Mouse (Mus musculus) myocyte (in vitro differentiated cells): ENCODE data around the gene Cnot3. TPM values are rescaled to one million over a fixed set of nuclear protein-coding genes. Genes with fewer than 3 reads are reported as not detected.

Experiments used
- H3K27me3 ChIP-seq: one replicate; pipeline ENCODE4 v1.6.1; 2011; ENCODE audit not compliant: control insufficient read depth, insufficient read depth, insufficient read length
- H3K36me3 ChIP-seq: one replicate; pipeline ENCODE4 v1.6.1; 2011; ENCODE audit not compliant: control insufficient read depth, insufficient read depth
- H3K4me2 ChIP-seq: one replicate; pipeline ENCODE4 v1.6.1; 2011; ENCODE audit warnings: low read depth, control low read depth
- H3K4me3 ChIP-seq: one replicate; pipeline ENCODE4 v1.5.1; 2011; ENCODE audit warnings: mild to moderate bottlenecking, control low read depth, moderate library complexity
- H3K79me2 ChIP-seq: one replicate; pipeline ENCODE4 v1.6.1; 2011; ENCODE audit not compliant: control insufficient read depth, insufficient read depth
- H3ac ChIP-seq: one replicate; pipeline ENCODE4 v1.6.1; 2011; ENCODE audit not compliant: control insufficient read depth, insufficient read length
- CEBPB ChIP-seq: IDR thresholded peaks from 2 replicates; pipeline ENCODE4 v1.6.1; 2011; ENCODE audit warnings: mild to moderate bottlenecking, moderate library complexity; ENCODE audit not compliant: poor library complexity, insufficient read depth, severe bottlenecking
- E2F4 ChIP-seq: IDR thresholded peaks from one replicate; pipeline ENCODE4 v1.6.1; 2011; ENCODE audit warnings: mild to moderate bottlenecking, control low read depth, moderate library complexity; ENCODE audit not compliant: insufficient read depth
- MAX ChIP-seq: IDR thresholded peaks from one replicate; pipeline ENCODE4 v1.6.1; 2011; ENCODE audit warnings: low read depth, mild to moderate bottlenecking, control low read depth
- MYOD1 ChIP-seq, 3 experiments: IDR thresholded peaks; one replicate each; pipeline ENCODE4 v1.6.1; 2011; ENCODE audit warnings: control low read depth in 2 of 3, low read depth in 2 of 3, mild to moderate bottlenecking in 2 of 3, moderate library complexity in 1 of 3; ENCODE audit not compliant: insufficient read length in 2 of 3, control insufficient read depth in 1 of 3
- MYOG ChIP-seq, 3 experiments: IDR thresholded peaks; one replicate each; pipeline ENCODE4 v1.6.1; 2011; ENCODE audit warnings: control low read depth in 2 of 3, low read depth in 2 of 3, mild to moderate bottlenecking in 2 of 3; ENCODE audit not compliant: insufficient read length in 2 of 3, control insufficient read depth in 1 of 3, insufficient read depth in 1 of 3
- POLR2A ChIP-seq: IDR thresholded peaks from one replicate; pipeline ENCODE4 v1.6.1; 2011; ENCODE audit warnings: low read depth, mild to moderate bottlenecking, control low read depth, moderate library complexity; ENCODE audit not compliant: insufficient read length
- POLR2AphosphoS2 ChIP-seq: IDR thresholded peaks from one replicate; pipeline ENCODE4 v1.6.1; 2011; ENCODE audit warnings: low read depth, control low read depth; ENCODE audit not compliant: insufficient read length
- REST ChIP-seq: IDR thresholded peaks from one replicate; pipeline ENCODE4 v1.6.1; 2011; ENCODE audit warnings: mild to moderate bottlenecking, control low read depth, moderate library complexity; ENCODE audit not compliant: insufficient read depth, insufficient read length
- SRF ChIP-seq: IDR thresholded peaks from one replicate; pipeline ENCODE4 v1.6.1; 2011; ENCODE audit warnings: low read depth; ENCODE audit not compliant: control insufficient read depth, insufficient read length
- TCF12 ChIP-seq: IDR thresholded peaks from one replicate; pipeline ENCODE4 v1.6.1; 2011; ENCODE audit warnings: mild to moderate bottlenecking, control low read depth; ENCODE audit not compliant: poor library complexity, insufficient read depth, severe bottlenecking
- TCF3 ChIP-seq: IDR thresholded peaks from one replicate; pipeline ENCODE4 v1.6.1; 2011; ENCODE audit warnings: low read depth, control low read depth; ENCODE audit not compliant: insufficient read length
- USF1 ChIP-seq: IDR thresholded peaks from one replicate; pipeline ENCODE4 v1.6.1; 2011; ENCODE audit warnings: low read depth, mild to moderate bottlenecking, control low read depth, moderate library complexity
- polyA plus RNA-seq: library from polyadenylated mRNA; unstranded; fragments of >200 nt; fragmentation: generic; extraction: Trizol; gene quantifications from one replicate; pipeline ENCODE4 v1.2.1, GENCODE M21; 2012; ENCODE audit warnings: missing spikeins

The Cnot3 gene
- polyA plus RNA-seq, 1 experiment = 49.0 TPM

DNA sequence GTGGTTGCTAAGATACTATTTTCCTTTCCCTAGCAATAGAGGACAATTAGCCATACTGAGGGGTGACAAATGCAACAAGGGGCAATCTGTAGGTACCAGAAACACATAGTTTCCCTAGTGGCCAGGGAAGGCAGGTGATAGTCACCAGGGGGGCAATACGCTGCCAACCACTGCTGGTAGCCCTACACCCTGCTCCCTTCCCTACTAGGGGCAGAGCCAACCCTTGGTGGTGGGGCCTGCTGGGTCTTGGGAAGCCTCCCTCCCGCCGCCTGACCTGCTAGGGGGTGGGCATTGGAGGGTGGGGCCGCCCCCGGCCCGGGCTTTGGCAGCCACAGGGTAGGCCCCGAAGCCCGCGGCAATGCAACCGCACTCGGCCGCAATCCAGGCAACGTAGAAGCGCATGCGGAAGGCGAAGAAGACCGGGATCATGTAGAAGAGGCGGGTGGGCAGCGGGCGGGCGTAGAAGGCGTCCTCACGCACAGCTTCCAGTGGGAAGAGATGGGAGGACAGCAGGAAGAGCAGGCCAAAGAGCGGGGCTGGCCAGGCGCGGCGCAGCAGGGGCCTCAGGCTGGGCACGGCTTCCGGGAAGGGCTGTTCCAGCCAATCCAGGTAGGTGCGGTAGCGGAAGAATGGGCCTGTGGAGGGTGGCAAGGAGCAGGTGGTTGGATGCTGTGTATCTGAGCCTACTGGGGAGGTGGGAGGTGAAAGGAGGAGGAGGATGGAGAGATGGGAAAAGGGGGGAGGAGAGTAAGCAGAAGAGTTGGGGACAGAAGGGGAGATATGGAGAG is 40.5 kb downstream of the Cnot3 start:
- Histone ChIP-seq H3K4me3 (no peak overlapping the region), H3ac (no peak overlapping the region), H3K4me2 (no peak overlapping the region), H3K79me2 (no peaks in the 10 kb centered on the region), H3K27me3 (no peaks in the 10 kb centered on the region), H3K36me3 (no peaks in the 10 kb centered on the region)
- TF ChIP-seq POLR2A = no peak
- no peak for TF ChIP-seq REST
- no peak for TF ChIP-seq E2F4
- TF ChIP-seq MYOG (IDR thresholded peaks at IDR 0.05; ENCODE audit: control insufficient read depth in 1 of 3, insufficient read depth in 1 of 3, insufficient read length in 2 of 3, low read depth in 2 of 3) = no peak
- no peak for TF ChIP-seq MYOD1 (IDR thresholded peaks at IDR 0.05; ENCODE audit: control insufficient read depth in 1 of 3, insufficient read length in 2 of 3, low read depth in 2 of 3)
- TF ChIP-seq TCF3 = no peak
- TF ChIP-seq POLR2AphosphoS2 = no peak
- TF ChIP-seq CEBPB = no peak
- TF ChIP-seq MAX = no peak
- no peak for TF ChIP-seq TCF12
- TF ChIP-seq SRF = no peak
- no peak for TF ChIP-seq USF1

DNA sequence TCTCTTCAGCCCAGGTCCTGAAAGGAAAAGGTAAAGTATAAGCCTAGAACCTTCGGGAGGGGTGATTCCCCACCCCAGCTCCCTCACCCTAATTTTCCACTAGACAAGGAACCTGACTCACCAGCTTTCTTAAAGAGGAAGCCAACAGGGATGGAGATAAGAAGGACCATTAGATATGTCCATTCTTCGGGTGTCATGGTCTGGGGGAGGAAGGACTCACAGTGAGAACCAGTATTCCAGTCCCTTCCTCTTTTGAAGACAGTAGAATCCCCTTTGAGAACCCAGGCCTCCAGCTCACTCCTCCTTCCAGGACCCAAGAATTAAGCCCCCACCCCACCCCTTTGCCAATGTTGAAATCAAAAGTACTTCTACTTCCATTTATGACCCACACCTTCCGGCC is 46.9 kb downstream of the Cnot3 start:
- peaks cover 16% of the 10 kb centered on the region for H3K79me2 ChIP-seq
- no peaks in the 10 kb centered on the region for H3K36me3 ChIP-seq
- H3ac ChIP-seq = peak overlapping the region; percentile 70
- H3K4me3 ChIP-seq = peak overlapping the region; percentile 56
- no peaks in the 10 kb centered on the region for H3K27me3 ChIP-seq
- TF ChIP-seq POLR2A (no peak), TCF3 (no peak), CEBPB (no peak), REST (no peak), POLR2AphosphoS2 (no peak), MAX (no peak), MYOG (IDR thresholded peaks at IDR 0.05; ENCODE audit: control insufficient read depth in 1 of 3, insufficient read depth in 1 of 3, insufficient read length in 2 of 3, low read depth in 2 of 3) (no peak), SRF (no peak), MYOD1 (IDR thresholded peaks at IDR 0.05; ENCODE audit: control insufficient read depth in 1 of 3, insufficient read length in 2 of 3, low read depth in 2 of 3) (no peak)
- peak overlapping the region; percentile 87 for H3K4me2 ChIP-seq

DNA sequence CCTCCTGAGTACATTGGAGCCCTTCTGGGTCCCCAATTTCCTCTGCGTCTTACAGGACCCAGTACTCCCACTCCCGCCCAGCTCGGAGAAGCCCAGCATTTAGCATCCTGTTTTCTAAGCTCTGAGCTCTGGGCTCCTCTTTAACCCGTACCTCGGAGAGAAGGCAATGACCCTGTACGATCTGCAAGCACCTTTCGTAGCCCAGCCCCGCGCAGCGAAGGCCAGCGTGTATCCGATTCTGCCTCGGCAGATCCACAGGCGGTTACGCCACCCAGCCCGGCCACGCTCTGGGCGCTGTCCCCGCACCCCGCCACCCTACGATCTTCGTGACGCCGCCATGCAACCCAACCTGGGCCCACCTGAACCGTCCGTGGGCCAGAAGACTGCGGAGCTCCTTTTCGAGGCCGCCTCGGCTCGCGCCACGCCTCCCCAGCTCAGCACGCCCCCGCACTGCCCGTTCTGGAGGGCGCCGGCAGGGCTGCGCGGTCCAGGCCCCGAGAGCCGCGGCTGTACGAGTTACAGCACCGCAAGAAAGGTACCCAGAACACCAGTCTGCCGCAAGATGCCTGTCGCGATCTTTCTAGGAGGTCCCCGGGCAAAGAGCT is 47.4 kb downstream of the Cnot3 start, which contains the start of gene Tsen34:
Gene Tsen34 (plus strand): TSS at position 482 of the 605 bp plus-strand sequence.
- Histone ChIP-seq H3ac (peak within 1 kb of the TSS; percentile 70), H3K27me3 (no peaks in the 10 kb centered on the region), H3K79me2 (peaks cover 16% of the 10 kb centered on the region), H3K4me3 (peak within 1 kb of the TSS; percentile 56), H3K4me2 (peak within 1 kb of the TSS; percentile 87), H3K36me3 (no peaks in the 10 kb centered on the region)
- TF ChIP-seq POLR2A = no peak
- no peak for TF ChIP-seq MAX
- no peak for TF ChIP-seq MYOG (IDR thresholded peaks at IDR 0.05; ENCODE audit: control insufficient read depth in 1 of 3, insufficient read depth in 1 of 3, insufficient read length in 2 of 3, low read depth in 2 of 3)
- TF ChIP-seq MYOD1 (IDR thresholded peaks at IDR 0.05; ENCODE audit: control insufficient read depth in 1 of 3, insufficient read length in 2 of 3, low read depth in 2 of 3) = no peak
- TF ChIP-seq REST = no peak
- no peak for TF ChIP-seq USF1

DNA sequence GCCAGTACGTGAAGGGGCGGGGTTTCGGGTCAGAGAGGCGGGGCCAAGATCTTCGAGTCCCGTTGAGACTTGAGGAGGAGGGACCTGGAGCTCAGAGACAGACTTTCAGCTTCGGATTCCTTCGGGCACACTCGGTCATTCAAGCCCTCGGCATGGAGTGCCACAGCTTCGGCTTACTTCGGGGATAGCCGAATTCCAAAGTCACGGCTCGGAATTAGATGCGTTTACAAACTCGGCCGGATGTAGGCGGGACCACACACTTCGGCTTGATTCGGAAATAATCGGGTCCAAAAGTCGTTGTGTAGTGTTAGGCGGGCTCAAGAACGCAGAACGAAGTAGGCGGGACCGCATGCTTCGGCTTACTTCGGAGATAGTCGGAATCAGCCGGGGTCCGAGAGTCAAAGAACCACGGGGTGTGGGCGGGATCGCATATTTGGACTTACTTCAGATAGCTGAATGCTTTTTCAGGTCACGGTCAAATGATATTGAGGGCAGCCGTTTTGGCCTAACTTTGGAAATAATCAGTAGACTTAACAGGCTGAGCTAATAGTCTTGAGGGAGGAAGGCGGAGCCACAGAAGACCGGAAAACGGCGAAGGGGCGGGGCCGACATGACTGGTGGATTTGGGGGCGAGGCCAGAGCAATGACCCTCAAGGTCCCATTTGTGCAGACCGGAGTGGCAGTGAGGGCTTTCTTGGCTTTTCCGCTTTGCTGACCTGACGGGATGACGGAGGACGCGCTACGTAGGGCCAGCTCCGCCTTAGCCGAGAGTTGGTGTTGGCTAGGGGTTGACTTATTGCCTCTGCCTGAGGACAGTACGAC is 48.1 kb downstream of the Cnot3 start, which contains the start of gene Mboat7:
Gene Mboat7 (minus strand): TSS at position 537 of the 822 bp plus-strand sequence.
- Histone ChIP-seq H3K4me2 (peak within 1 kb of the TSS; percentile 87), H3K27me3 (no peaks in the 10 kb centered on the region), H3K36me3 (no peaks in the 10 kb centered on the region), H3K79me2 (peaks cover 16% of the 10 kb centered on the region), H3K4me3 (peak within 1 kb of the TSS; percentile 56), H3ac (peak within 1 kb of the TSS; percentile 70)
- TF ChIP-seq TCF12 = no peak
- no peak for TF ChIP-seq MYOG (IDR thresholded peaks at IDR 0.05; ENCODE audit: control insufficient read depth in 1 of 3, insufficient read depth in 1 of 3, insufficient read length in 2 of 3, low read depth in 2 of 3)
- TF ChIP-seq POLR2AphosphoS2 = peak; percentile 89
- no peak for TF ChIP-seq USF1
- TF ChIP-seq MAX = no peak
- peak; percentile 72 for TF ChIP-seq POLR2A
- no peak for TF ChIP-seq REST
- TF ChIP-seq SRF = no peak
- no peak for TF ChIP-seq CEBPB
- peak; percentile 31 for TF ChIP-seq E2F4
- no peak for TF ChIP-seq TCF3
- no peak for TF ChIP-seq MYOD1 (IDR thresholded peaks at IDR 0.05; ENCODE audit: control insufficient read depth in 1 of 3, insufficient read length in 2 of 3, low read depth in 2 of 3)
